ENCODE assay signal across 17 mouse cellular contexts in genomic region chr6:125473939-125474338, GRCm38 (mm10). TPM values are rescaled to one million over a fixed set of nuclear protein-coding genes. Genes with fewer than 3 reads are reported as not detected.
A peak's percentile ranks its signal among the peaks of the same experiment; 100 is the strongest.
DNase-seq lines count a peak whose midpoint lies in the region; ATAC-seq and TF ChIP-seq lines count a peak whose summit lies in the region.
"Had no signal": no experiment of that assay in that cellular context is flagged by ENCODE, and none has a peak within 500 bp of the region (broad histone marks: within the 10 kb centered on the region; RNA-seq: fewer than 3 reads in every experiment).

No protein-coding gene starts in this region.

- no peak for DNase-seq in heart, adult 2 months
- no peak for DNase-seq in heart, postnatal 4 days
- DNase-seq in lung, postnatal 10 days = no peak
- no peak for DNase-seq in liver, embryonic 11.5 days (ENCODE audit: low spot score)
- no peak for DNase-seq in kidney, postnatal 4 days
- no peak for DNase-seq in cerebellum, adult 9-10 months
- DNase-seq: cerebellum, adult 2 months; gastrocnemius, postnatal 36 days; lung, embryonic 14.5 days; right cerebral cortex, postnatal 4 days; thymus, postnatal 4 days had no signal

- H3K79me2 ChIP-seq in heart, adult 2 months (replicated peaks; ENCODE audit: control insufficient read depth, insufficient read depth, low read length) = no peaks in the 10 kb centered on the region; the same call in 1 of the 2 replicates
- H3K79me2 ChIP-seq in myocyte (ENCODE audit: control insufficient read depth, insufficient read depth) = peaks cover 63% of the 10 kb centered on the region

- TF ChIP-seq POLR2A in heart, adult 2 months (IDR thresholded peaks at IDR 0.05; ENCODE audit: insufficient read depth, low read depth, low read length) = no peak
- TF ChIP-seq POLR2A in myocyte (IDR thresholded peaks at IDR 0.05; ENCODE audit: insufficient read length, low read depth) = no peak

- H3K4me2 ChIP-seq in lung, embryonic 16.5 days (ENCODE audit: low read depth, low read length) = no peak overlapping the region
- peak overlapping the region; percentile 50 for H3K4me2 ChIP-seq in liver, embryonic 11.5 days
- peak overlapping the region; percentile 35 for H3K4me2 ChIP-seq in myocyte (ENCODE audit: low read depth)
- H3K4me2 ChIP-seq: hindbrain, embryonic 13.5 days; intestine, embryonic 15.5 days; lung, embryonic 14.5 days; neural tube, embryonic 15.5 days had no signal

- intact Hi-C loops in heart, adult 2 months (cut with DNase I) = no loop called here

- H3K9ac ChIP-seq in heart, adult 2 months (ENCODE audit: low read depth, low read length) = no peak overlapping the region
- no peak overlapping the region for H3K9ac ChIP-seq in lung, embryonic 16.5 days (ENCODE audit: low read length)
- peak overlapping the region; percentile 34; the same call in 1 of the 2 replicates for H3K9ac ChIP-seq in liver, embryonic 11.5 days (ENCODE audit: low read depth, low read length)
- H3K9ac ChIP-seq: hindbrain, embryonic 13.5 days; intestine, embryonic 15.5 days; lung, embryonic 14.5 days; neural tube, embryonic 15.5 days had no signal

- TF ChIP-seq CTCF in heart, adult 2 months (IDR thresholded peaks at IDR 0.05) = no peak

- no peaks in the 10 kb centered on the region for H3K9me3 ChIP-seq in lung, embryonic 16.5 days (ENCODE audit: control insufficient read depth, low read length)
- H3K9me3 ChIP-seq in liver, embryonic 11.5 days (ENCODE audit: control insufficient read depth, low read length) = no peaks in the 10 kb centered on the region
- H3K9me3 ChIP-seq: hindbrain, embryonic 13.5 days; intestine, embryonic 15.5 days; midbrain, embryonic 10.5 days; neural tube, embryonic 15.5 days had no signal

- peaks cover 50% of the 10 kb centered on the region for H3K4me1 ChIP-seq in heart, adult 2 months (ENCODE audit: control insufficient read depth, insufficient read depth, low read length)
- peaks cover 36% of the 10 kb centered on the region for H3K4me1 ChIP-seq in lung, embryonic 16.5 days (replicated peaks; ENCODE audit: control insufficient read depth, insufficient read depth, low read length)
- H3K4me1 ChIP-seq in liver, embryonic 11.5 days (replicated peaks; ENCODE audit: control insufficient read depth, insufficient read depth, low read length) = peaks cover 63% of the 10 kb centered on the region

- H3K27ac ChIP-seq in heart, adult 2 months = peak overlapping the region; percentile 5; the same call in 1 of the 2 replicates
- H3K27ac ChIP-seq in lung, embryonic 16.5 days (ENCODE audit: low read length) = peak overlapping the region; percentile 5; the same call in 1 of the 2 replicates
- peak overlapping the region; percentile 69 for H3K27ac ChIP-seq in liver, embryonic 11.5 days (ENCODE audit: low read depth, low read length)
- H3K27ac ChIP-seq: hindbrain, embryonic 13.5 days; intestine, embryonic 15.5 days; midbrain, embryonic 10.5 days; neural tube, embryonic 15.5 days had no signal

- ATAC-seq in lung, embryonic 16.5 days (ENCODE audit: low read depth) = no peak
- ATAC-seq in liver, embryonic 11.5 days (replicated peaks; ENCODE audit: low FRiP score) = peak; percentile 5; the same call in 1 of the 2 replicates
- ATAC-seq: intestine, embryonic 15.5 days had no signal

- 38% methylated on average over 5 of the region's 5 CpGs for WGBS in heart, adult 2 months
- 72% methylated on average over 5 of the region's 5 CpGs for WGBS in lung, embryonic 16.5 days
- WGBS in liver, embryonic 11.5 days = 58% methylated on average over 5 of the region's 5 CpGs

- TF ChIP-seq EP300 in heart, adult 2 months (IDR thresholded peaks at IDR 0.05; ENCODE audit: insufficient read depth, low read depth, low read length) = no peak

- H3K36me3 ChIP-seq in heart, adult 2 months (ENCODE audit: control insufficient read depth, insufficient read depth, low read length) = no peaks in the 10 kb centered on the region
- H3K36me3 ChIP-seq in lung, embryonic 16.5 days (ENCODE audit: control insufficient read depth, insufficient read depth, low read length) = no peaks in the 10 kb centered on the region; the same call in 1 of the 2 replicates
- H3K36me3 ChIP-seq in liver, embryonic 11.5 days (ENCODE audit: control insufficient read depth, insufficient read depth, low read length) = no peaks in the 10 kb centered on the region
- no peaks in the 10 kb centered on the region for H3K36me3 ChIP-seq in myocyte (ENCODE audit: control insufficient read depth, insufficient read depth)
- H3K36me3 ChIP-seq: hindbrain, embryonic 13.5 days; intestine, embryonic 15.5 days; midbrain, embryonic 10.5 days; neural tube, embryonic 15.5 days had no signal

- no peaks in the 10 kb centered on the region for H3K27me3 ChIP-seq in heart, adult 2 months (ENCODE audit: control insufficient read depth, insufficient read depth, low read length)
- no peaks in the 10 kb centered on the region for H3K27me3 ChIP-seq in lung, embryonic 16.5 days (ENCODE audit: control insufficient read depth, insufficient read depth, low read depth, low read length)
- no peaks in the 10 kb centered on the region for H3K27me3 ChIP-seq in liver, embryonic 11.5 days (replicated peaks; ENCODE audit: control insufficient read depth, insufficient read depth, low read length)
- H3K27me3 ChIP-seq in myocyte (ENCODE audit: control insufficient read depth, insufficient read depth, insufficient read length) = no peaks in the 10 kb centered on the region
- H3K27me3 ChIP-seq: hindbrain, embryonic 13.5 days; intestine, embryonic 15.5 days; neural tube, embryonic 15.5 days had no signal

- H3ac ChIP-seq in myocyte (ENCODE audit: control insufficient read depth, insufficient read length) = no peak overlapping the region

- H3K4me3 ChIP-seq in heart, adult 2 months = no peak overlapping the region
- H3K4me3 ChIP-seq in lung, embryonic 16.5 days (ENCODE audit: low read length) = no peak overlapping the region
- no peak overlapping the region for H3K4me3 ChIP-seq in liver, embryonic 11.5 days (ENCODE audit: low read depth, low read length)
- no peak overlapping the region for H3K4me3 ChIP-seq in myocyte
- H3K4me3 ChIP-seq: hindbrain, embryonic 13.5 days; intestine, embryonic 15.5 days; midbrain, embryonic 10.5 days; neural tube, embryonic 15.5 days had no signal

TF ChIP-seq in myocyte, 11 proteins besides CTCF, POLR2A, EP300 and RAD21:
- no peak for TF ChIP-seq E2F4 (IDR thresholded peaks at IDR 0.05; ENCODE audit: insufficient read depth)
- no peak for TF ChIP-seq CEBPB (IDR thresholded peaks at IDR 0.05; ENCODE audit: insufficient read depth, poor library complexity, severe bottlenecking)
- TF ChIP-seq TCF12 (IDR thresholded peaks at IDR 0.05; ENCODE audit: insufficient read depth, poor library complexity, severe bottlenecking) = no peak
- TF ChIP-seq POLR2AphosphoS2 (IDR thresholded peaks at IDR 0.05; ENCODE audit: insufficient read length, low read depth) = no peak
TF ChIP-seq in myocyte: peak in this region for 0.

RNA-seq across cellular contexts. Expression of gene Cd9, which starts 20.7 kb away (rescaled TPM):
- total RNA-seq in heart, adult 2 months (2021) = 10 to 100 TPM; 51.6 to 67.2 TPM
- 97.7 and 108 TPM in 2 replicates for polyA plus RNA-seq in heart, adult 2 months (2012; rRNA removed)
- 10 to 100 TPM; 72.4 to 73.3 TPM for total RNA-seq in heart, postnatal 4 days (2021)
- 356 and 405 TPM in 2 replicates for polyA plus RNA-seq in lung, embryonic 16.5 days (2015; fragmentation: Nextera tagmentation; extraction: Ambion mirVana)
- polyA plus RNA-seq in liver, embryonic 11.5 days (2014; fragmentation: Nextera tagmentation; extraction: Ambion mirVana) = 111 and 113 TPM in 2 replicates
- polyA plus RNA-seq in myocyte (2012; fragmentation: generic; extraction: Trizol) = 216 TPM

Comparison
In these comparisons a context has a peak if more than half of its experiments do, and no peak if none do; other contexts are left out.
1. H3K27ac ChIP-seq: peak in every context shown above with its lines; median percentile 69 in liver, embryonic 11.5 days; 5 in heart, adult 2 months; 5 in lung, embryonic 16.5 days.